Mouse (Mus musculus) cerebellum, postnatal 25 days (tissue): ENCODE results near the gene Kirrel2.

Experiments
- DNase-seq, 2 experiments: peaks; one replicate each; pipeline ENCODE4 v3.0.0; 2021; ENCODE audit warnings: mixed read lengths in 2 of 2

Kirrel2 gene

DNA sequence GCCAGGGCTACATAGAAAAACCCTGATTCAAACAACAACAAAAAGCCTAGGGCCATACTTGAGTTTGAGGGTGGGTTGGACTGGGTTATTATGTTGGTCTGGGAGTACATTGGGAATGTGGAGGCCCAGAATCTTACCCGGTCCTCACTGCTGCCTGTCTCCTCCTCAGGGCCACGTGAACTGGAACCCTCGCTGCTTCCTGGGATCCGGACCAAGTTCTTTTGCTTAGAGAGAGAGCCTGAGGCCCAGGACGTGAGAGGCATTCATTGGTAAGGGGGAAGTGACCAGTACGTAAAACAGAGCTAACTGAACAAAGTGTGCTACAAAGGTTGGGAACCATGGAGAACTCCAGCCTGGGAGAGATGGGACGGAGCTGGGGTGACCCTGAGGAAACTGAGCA, 7.2 kb downstream of the Kirrel2 start:
- no peak for DNase-seq

DNA sequence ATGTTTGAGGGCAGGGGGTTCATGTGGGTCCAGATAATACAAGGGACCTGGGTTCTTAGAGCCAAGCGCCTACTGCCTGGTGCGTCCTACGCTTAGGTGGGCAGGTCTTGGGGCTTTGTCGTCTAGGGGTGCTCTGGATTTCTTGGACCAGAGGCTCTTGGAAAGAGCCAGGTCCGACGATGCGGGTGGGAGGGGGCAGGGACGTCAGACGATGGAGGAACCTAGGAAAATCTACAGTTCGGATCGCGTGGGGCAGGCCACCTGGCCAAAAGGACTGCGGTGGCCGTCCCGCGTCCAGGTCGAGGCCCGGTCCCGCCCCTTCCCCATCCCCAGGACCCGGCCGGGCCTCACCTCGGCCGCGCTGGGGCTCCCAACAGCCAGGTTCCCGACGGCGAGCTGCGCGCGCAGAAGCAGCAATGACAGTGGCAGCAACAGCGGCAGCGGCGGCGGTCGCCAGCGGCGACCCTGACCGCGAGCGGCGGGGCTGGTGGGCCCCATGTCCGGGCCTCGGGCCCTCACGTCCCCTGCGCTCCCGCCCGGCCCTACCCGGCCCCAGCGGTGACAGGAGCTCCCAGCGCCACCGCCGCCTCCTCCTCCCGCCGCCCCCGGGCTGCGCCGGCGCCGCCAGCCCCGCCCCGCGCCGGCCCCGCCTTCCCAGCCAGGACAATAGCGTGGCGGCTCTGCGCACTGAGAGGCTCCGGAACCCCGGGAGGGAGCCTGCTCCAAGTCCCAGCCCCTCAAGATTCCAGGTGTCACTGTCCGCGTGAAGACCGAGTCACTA, 12.3 kb downstream of the Kirrel2 start, which contains the start of gene Aplp1:
Aplp1 (minus strand) TSS at position 565 of the 781 bp plus-strand sequence.
- peak; percentile 86 to 91 for DNase-seq

DNA sequence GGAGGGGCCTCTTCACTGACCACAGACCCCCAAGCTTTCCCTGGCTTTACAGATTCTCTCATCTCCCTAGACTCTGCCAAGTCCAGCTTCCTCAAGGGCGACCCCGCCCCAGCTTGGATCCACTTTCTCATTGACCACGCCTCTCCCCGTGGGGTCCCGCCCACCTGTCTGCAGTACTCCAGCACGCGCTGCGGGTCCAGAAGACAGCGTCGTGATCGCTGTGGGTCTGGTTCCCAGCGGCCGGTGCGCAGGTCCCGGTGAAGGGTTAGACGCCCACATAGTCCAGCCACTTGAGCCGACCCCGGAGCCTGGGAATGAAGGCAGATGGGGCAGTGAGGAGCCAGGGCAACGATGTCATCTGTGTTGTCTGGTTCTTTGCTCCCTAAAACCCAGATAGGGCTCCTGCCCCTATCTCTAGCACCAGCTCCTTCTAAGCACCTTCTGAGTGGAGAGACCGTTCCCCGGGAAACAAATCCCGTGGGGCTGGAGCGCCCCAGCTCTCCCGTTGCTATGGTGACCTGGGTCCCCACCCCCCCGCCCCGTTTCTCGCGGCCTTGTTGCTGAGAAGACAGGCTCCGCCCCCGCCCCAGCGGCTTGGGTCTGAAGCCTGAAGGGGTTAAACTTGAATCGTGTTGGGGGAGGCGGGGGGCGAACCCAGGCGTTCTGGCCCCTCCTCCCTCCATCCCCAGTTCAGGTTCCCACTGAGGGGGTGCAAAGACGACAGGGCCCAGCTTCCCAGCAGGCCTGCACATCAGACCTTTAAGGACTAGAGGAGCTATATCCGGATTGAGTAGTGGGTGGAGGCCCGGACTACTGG, 13.1 kb downstream of the Kirrel2 start:
- peak in 1 of 2 experiments; percentile 59 for DNase-seq

DNA sequence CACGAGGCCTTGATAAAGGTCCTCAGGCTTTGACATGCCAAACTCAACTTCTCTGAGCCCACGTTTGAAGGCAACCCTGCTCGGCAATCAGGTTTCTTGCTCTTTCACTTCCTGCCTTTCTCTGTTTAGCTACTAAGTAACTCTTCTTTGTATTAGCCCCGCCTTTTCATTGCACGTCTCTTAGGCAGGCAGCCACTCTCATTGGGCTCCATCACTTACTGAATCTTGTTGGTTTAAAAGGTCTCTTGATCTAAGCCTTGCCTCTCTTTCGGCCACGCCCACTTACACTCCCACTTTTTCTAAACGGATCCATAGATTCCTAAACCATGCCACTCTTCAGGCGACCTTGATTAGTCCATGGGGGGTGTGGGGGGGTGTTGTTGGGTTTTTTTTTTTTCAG, 13.8 kb downstream of the Kirrel2 start:
- DNase-seq: peak in 1 of 2 experiments; percentile 16

DNA sequence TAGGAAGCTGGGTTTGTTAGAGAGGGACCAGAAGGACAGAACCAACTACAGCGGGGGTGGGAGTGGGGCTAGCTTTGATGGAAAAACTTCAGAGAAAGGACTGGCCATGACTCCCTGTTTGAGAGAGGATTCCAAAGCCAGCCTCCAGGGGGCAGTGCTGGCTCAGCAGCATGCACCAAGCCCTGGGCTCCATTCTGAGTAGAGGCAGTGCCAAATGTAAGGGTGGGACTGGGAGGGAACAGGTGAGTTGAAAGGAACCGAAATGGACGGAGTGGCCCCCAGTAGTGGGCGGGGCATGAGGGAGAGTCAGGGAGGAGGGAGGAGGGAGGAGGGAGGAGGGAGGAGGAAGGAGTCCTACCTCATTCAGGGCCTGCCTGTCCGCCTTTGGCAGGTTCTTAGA, 16.8 kb downstream of the Kirrel2 start:
- DNase-seq: peak; percentile 72 to 83

- DNase-seq: peak in 1 of 2 experiments; percentile 12
Measured at GRCm38 (mm10) chr7:30439734-30440133, 17.8 kb downstream of the Kirrel2 start.

GRCm38 (mm10) chr7:30436879-30437278, 20.6 kb downstream of the Kirrel2 start:
- peak in 1 of 2 experiments; percentile 25 for DNase-seq

GRCm38 (mm10) chr7:30435156-30435555, 22.3 kb downstream of the Kirrel2 start:
- DNase-seq: peak in 1 of 2 experiments; percentile 15

DNA sequence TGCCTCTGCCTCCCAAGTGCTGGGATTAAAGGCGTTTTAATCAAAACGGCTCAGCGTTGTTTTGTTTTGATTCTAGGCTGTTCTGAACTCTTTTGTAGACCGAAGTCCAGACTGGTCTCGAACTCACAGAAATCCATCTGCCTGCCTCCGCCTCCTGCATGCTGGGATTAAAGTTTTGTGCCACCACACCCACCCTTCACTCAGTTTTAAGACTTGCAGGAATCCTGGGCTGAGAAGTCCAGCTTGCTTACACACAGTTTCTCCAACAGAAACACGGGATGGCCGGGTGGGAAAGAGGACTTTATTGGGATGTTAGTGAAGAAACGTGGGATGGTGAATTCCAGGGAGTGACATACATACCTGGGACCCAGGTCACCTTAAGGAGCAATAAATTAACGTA, 22.8 kb downstream of the Kirrel2 start:
- DNase-seq: no peak

- peak in 1 of 2 experiments; percentile 31 for DNase-seq
Measured at GRCm38 (mm10) chr7:30434238-30434637, 23.3 kb downstream of the Kirrel2 start.

DNA sequence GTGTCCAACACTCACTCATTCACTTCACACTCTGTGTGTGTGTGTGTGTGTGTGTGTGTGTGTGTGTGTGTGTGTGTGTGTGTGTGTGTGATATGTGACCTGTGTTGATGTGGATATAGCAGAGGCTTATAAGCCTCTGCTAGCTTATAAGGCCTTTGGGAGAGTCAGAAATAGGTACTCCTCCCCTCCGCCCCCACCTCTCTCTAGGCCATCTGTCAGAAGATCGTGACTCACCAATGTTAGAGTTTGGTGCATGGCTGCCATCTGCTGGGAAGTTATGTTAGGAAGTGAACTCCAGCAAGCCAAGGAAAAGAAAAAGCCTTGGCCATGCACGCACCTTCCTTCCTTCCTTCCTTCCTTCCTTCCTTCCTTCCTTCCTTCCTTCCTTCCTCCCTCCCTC, 25.7 kb downstream of the Kirrel2 start:
- DNase-seq: peak; percentile 87 to 95

DNA sequence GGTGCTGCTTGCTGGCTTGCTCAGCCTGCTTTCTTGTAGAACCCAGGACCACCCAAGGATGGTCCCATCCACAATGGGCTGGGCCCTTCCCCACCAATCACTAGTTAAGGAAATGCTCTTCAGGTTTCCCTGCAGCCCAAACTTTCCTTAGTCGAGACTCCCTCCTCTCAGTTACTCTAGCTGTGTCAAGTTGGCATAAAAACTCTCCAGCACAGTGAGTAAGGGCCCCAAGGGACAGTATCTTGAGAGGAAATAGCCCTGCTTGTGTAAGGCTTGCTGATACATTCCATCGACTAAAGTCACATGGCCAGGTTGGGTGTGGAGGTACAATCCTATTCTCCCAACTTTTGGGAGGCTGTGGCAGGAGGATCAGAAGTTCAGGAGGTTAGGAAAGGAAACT, 27.3 kb downstream of the Kirrel2 start:
- DNase-seq: no peak

GRCm38 (mm10) chr7:30429327-30429726, 28.2 kb downstream of the Kirrel2 start:
- no peak for DNase-seq

GRCm38 (mm10) chr7:30423071-30423641, 34.3 kb downstream of the Kirrel2 start:
- DNase-seq: peak; percentile 60 to 68

DNA sequence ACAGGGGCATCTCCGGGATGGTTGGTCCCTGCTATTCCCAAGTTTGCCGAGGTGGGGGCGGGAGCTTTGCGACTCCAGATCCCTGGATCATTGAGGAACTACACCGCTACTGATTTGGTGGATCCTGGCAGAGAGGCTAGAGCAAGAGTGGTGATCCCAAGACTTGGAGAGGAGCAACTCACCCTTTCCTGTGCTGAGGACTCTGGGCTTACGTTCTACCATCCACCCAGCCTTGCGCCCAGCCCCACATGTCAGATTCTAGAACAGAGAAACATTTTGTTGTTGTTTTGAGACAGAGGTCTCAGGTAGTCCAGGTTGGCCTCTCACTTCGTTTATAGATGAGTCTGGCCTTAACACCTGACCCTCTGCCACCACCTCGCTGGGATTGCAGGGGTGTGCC, 34.9 kb downstream of the Kirrel2 start:
- DNase-seq: no peak

DNA sequence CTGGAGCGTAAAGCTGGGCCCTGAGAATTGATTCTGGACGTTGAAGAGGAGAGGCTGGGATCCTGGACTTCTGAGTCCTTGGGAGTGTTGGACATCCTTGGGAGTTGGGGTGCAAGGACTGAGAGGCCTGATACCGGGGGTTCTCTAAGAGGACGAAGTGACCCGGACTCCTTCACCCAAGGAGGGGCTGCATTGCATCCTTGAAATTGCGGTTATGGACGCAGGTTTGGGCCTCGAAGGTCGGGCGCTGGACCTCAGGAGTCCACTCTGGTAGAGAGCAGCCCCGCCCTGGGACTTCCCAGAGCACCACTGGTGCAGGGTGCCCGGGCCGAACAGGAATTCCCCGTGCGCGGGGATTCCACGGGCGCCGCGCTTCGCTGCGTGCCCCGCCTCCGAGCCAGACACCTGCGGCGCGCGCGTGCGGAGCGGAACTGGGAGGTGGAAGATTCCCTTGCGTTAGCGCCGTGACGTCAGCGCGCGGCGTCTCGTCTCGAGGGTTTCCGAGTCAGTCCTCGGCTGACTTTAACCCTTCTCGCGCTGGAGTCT, 35.5 kb downstream of the Kirrel2 start:
- DNase-seq: peak; percentile 96 to 99

GRCm38 (mm10) chr7:30421175-30421889, 36.2 kb downstream of the Kirrel2 start, which contains the start of gene Nfkbid:
Gene Nfkbid, plus strand, starts transcription at chr7:30421732.
- DNase-seq: peak; percentile 72 to 80

DNA sequence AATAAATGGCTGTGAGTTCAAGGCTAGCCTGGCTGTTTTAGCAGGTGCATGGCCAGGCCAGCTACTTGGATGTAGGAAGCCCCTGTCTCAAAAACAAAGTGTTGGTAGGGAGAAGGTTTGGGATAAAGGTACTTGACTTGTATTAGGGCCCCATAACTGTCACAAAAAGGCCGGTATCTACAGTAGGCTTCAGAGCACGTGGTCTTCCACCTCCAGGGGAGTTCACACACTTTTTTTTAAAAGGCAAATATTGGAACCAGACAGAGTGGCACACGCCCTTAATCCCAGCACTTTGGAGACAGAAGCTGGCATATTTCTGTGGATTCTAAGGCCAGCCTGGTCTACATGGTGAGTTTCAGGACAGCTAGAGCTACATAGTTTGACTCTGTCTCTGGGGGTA, 36.8 kb downstream of the Kirrel2 start:
- no peak for DNase-seq

DNA sequence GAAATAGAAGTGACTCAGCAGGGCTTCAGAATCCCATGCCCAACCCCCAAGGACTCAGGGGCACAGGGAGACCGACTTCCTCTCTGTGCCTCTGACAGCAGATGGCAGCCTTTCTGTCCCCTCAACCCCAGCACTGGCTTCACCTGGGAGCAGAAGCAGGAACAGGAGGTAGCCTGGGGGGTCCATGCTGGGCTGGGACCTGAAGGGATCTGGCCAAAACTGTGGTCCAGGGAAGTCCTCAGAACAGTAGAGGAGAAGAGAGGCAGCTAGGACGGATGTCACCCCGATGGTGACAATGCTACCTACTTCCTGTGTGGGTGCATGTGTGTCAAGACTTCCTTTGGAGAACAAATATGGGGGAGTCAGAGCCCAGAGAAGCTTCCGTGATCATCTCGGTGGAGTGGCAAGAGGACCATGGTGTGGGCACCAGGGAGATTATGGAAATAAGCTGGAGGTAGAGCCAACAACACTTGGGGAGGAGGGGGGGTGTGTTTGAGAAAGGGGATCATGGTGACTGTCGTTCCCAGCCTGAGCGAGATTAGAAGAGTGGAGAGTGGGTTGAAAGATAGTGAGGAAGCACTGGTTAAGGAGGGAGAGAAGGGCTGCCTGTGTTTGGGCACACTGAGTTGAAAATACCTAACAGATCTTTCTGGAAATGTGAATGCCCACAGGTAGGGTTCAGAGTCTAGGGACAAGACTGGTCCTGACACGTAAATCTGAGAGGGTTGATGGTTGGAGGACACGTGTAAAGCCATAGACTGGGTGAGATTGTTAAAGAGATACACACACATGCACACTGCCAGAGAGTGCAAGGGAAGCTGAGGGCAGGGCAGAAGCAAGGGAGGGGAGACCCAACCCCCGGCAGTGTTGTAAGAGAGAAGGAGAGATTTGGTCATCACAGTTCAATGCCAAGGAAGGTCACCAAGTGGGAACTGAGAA, 37.7 kb downstream of the Kirrel2 start, which contains the start of gene Hcst:
Hcst (minus strand) TSS at position 294 of the 939 bp plus-strand sequence.
- DNase-seq: no peak

DNA sequence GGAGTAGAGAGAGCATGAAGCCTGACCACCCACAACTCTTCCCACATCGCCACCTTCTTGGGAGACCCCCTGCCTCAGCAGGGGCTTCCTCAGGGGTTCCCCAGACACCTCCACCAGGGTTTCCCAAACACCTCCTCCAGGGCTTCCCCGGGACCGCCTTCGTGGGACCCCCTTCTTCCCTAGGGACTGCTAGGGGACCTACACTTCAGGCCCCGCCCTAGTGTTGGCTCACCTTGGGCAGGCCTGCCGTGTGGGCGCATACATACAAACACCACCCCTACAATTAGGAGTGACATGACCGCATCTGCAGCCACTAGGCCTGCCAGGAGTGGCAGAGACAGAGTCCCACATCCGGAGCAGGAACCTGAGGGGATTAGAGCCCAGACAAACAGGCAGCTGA, 39.6 kb downstream of the Kirrel2 start:
- no peak for DNase-seq

DNA sequence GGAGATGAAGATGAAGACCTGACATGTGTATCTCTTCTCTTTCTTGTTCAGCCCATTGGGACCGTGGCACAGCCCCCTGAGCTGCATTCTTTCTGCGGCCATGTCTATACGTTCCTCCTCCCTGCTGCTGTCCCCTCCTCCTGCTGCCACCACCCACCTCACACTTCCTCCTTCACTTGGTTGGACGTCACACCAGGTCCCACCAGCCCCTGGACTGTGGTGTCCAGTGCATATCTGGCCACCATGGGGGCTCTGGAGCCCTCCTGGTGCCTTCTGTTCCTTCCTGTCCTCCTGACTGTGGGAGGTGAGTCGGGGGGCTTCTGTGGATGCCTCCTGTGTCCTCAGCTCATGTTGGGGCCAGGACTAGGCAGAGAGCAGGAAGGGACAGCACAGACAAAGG, 43.9 kb downstream of the Kirrel2 start, which contains the start of gene Tyrobp:
Tyrobp (plus strand) TSS at position 165 of the 400 bp plus-strand sequence.
- no peak for DNase-seq
